Mouse (Mus musculus) erythroblast, embryonic 14.5 days (primary cell): ENCODE data around the gene Rasl12. TPM values are rescaled to one million over a fixed set of nuclear protein-coding genes. Genes with fewer than 3 reads are reported as not detected.

Experiments used
- H3K27me3 ChIP-seq: 2 replicates; pipeline ENCODE4 v1.6.1; 2012; ENCODE audit warnings: inconsistent platforms; ENCODE audit not compliant: control insufficient read depth
- H3K36me3 ChIP-seq: 2 replicates; pipeline ENCODE4 v1.6.1; 2012; ENCODE audit warnings: mild to moderate bottlenecking, inconsistent platforms; ENCODE audit not compliant: control insufficient read depth
- H3K4me1 ChIP-seq: 2 replicates; pipeline ENCODE4 v1.6.1; 2012; ENCODE audit warnings: inconsistent platforms; ENCODE audit not compliant: control insufficient read depth
- H3K4me3 ChIP-seq: replicated peaks from 2 replicates; pipeline ENCODE3; 2012; ENCODE audit warnings: moderate library complexity, mild to moderate bottlenecking, inconsistent platforms
- H3K9me3 ChIP-seq: 2 replicates; pipeline ENCODE4 v1.6.1; 2012; ENCODE audit warnings: low read length, inconsistent platforms, mixed read lengths; ENCODE audit not compliant: control insufficient read depth
- GATA1 ChIP-seq: IDR thresholded peaks from 2 replicates; pipeline ENCODE4 v1.6.1; 2012; ENCODE audit warnings: low read length, inconsistent platforms, mixed read lengths
- TAL1 ChIP-seq: IDR thresholded peaks from 3 replicates; pipeline ENCODE4 v1.6.1; 2012; ENCODE audit warnings: low read length, inconsistent platforms, mixed read lengths
- polyA plus RNA-seq: library from polyadenylated mRNA; stranded (reverse); fragments of >175 nt; gene quantifications from 2 replicates; pipeline ENCODE4 v1.2.3, GENCODE M21; 2012

The Rasl12 gene
- polyA plus RNA-seq, 1 experiment: 0.03 TPM

DNA sequence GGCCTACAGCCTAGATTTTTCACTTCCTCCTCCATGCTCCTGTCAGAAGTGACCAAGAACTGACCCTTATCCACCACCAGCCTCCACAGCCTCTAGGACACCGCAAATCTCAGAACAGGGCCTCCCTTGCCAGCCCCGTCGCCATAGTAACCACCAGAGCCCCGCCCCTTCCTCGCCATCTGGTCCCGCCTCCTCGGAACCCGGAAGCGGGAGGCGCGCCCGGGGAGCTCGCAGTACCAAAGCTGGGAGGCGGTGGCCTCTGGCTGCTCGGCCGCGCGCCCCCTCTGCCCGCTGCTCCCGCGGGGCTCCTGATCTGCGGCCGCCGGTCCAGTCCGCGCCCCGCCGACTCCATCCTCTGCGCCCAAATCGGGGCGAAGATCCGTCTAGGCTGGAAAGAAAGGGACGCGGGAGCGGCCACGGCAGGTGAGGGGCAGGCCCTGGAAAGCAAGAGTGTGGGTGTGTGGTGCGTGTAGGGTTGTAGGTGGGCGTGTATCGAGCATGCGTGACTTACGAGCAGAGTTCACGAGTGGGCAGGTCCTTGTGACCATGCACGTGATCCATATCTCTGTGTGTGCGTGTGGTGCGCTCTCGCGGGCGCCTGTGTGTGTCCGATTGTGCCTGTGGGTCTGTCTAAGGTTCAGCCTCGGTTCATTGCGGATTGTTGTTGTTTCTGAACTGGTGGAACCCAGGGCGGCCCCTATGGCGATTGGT, 62.6 kb downstream of the Rasl12 start, which contains the start of gene Spg21:
TSS of gene Spg21 (plus strand) at position 216 of the 711 bp plus-strand sequence.
- TF ChIP-seq TAL1 (no peak), GATA1 (no peak)
- no peaks in the 10 kb centered on the region for H3K27me3 ChIP-seq
- H3K36me3 ChIP-seq: peaks cover 3% of the 10 kb centered on the region
- peaks cover 26% of the 10 kb centered on the region for H3K4me1 ChIP-seq
- peak within 1 kb of the TSS; percentile 67 for H3K4me3 ChIP-seq
- peaks cover 2% of the 10 kb centered on the region for H3K9me3 ChIP-seq

DNA sequence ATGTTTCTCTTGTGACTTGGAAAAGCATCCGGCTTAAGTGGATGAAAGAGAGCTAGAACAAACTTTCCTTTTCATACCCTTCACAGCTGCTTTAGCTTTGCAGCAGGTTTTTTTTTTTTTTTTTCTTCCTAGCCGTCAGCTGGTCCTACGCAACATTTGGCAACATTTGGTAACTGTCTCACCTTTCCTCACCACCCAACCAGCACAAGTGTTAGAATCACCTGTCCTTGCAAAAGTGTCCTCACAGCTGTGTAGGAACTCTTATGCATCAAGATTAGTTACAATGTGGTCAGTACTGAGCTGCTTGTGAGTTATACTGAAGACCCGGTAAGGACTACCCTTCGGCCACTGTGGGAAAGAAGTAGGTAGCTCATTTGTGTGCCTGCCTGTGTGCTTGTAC, 64.2 kb downstream of the Rasl12 start:
- Histone ChIP-seq H3K4me3 (no peak overlapping the region), H3K9me3 (peaks cover 3% of the 10 kb centered on the region), H3K27me3 (no peaks in the 10 kb centered on the region), H3K36me3 (peaks cover 4% of the 10 kb centered on the region), H3K4me1 (peaks cover 26% of the 10 kb centered on the region)
- TF ChIP-seq GATA1 (no peak), TAL1 (no peak)

- no peak overlapping the region for H3K4me3 ChIP-seq
- peaks cover 3% of the 10 kb centered on the region for H3K9me3 ChIP-seq
- peaks cover 26% of the 10 kb centered on the region for H3K4me1 ChIP-seq
- TF ChIP-seq GATA1 (no peak), TAL1 (no peak)
- no peaks in the 10 kb centered on the region for H3K27me3 ChIP-seq
- H3K36me3 ChIP-seq: peaks cover 4% of the 10 kb centered on the region
Observed at GRCm38 (mm10) chr9:65464161-65464560, 65.9 kb downstream of the Rasl12 start.

Other genes with a start within 250 kb of the Rasl12 start
- 3.0 and 3.3 TPM in 2 replicates for gene Parp16, start 203.2 kb upstream of the Rasl12 start, polyA plus RNA-seq
- not detected in 2 replicates for gene Cilp, start 133.3 kb upstream of the Rasl12 start, polyA plus RNA-seq
- 0.86 and 1.1 TPM in 2 replicates for gene Clpx, start 104.2 kb upstream of the Rasl12 start, polyA plus RNA-seq
- gene Pdcd7, start 52.4 kb upstream of the Rasl12 start, polyA plus RNA-seq: 0.99 and 1.1 TPM in 2 replicates
- 0.05 and 0.06 TPM in 2 replicates for gene Ubap1l, start 37.5 kb upstream of the Rasl12 start, polyA plus RNA-seq
- gene Kbtbd13, start 6.9 kb upstream of the Rasl12 start, polyA plus RNA-seq: not detected in 2 replicates
- gene Slc51b, start 24.4 kb downstream of the Rasl12 start, polyA plus RNA-seq: not detected in 2 replicates
- gene Mtfmt, start 37.3 kb downstream of the Rasl12 start, polyA plus RNA-seq: 0.14 and 0.22 TPM in 2 replicates
- 0.25 and 0.51 TPM in 2 replicates for gene Spg21, start 62.4 kb downstream of the Rasl12 start, polyA plus RNA-seq
- gene Ankdd1a, start 121.7 kb downstream of the Rasl12 start, polyA plus RNA-seq: not detected in 2 replicates
- 11.7 and 13.8 TPM in 2 replicates for gene Plekho2, start 181.5 kb downstream of the Rasl12 start, polyA plus RNA-seq
- 4.9 and 5.2 TPM in 2 replicates for gene Pif1, start 188.7 kb downstream of the Rasl12 start, polyA plus RNA-seq
- gene Rbpms2, start 231.1 kb downstream of the Rasl12 start, polyA plus RNA-seq: 0.09 and 0.12 TPM in 2 replicates